Comparison of ENCODE assay signal across 26 mouse cellular contexts in the genomic region with DNA sequence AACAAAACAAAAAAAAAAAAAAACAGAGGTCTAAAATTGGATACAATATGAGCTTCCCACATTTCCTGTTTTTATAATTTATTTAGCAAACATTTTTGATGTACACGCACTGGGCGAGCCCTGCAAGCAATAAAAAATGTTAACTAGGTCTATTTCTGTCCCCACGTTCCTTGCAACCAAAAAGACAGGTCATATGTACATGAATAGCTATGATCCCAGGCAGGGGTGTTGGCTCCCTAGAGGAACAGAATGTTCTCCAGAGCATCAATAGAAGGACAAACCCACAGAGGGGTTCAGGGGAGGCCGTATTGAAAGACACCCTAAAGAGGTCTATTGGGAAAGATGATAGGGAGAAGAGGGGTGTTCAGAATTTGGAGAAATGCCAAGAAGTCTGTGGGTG.
DNase-seq lines count a peak whose midpoint lies in the region; ATAC-seq and TF ChIP-seq lines count a peak whose summit lies in the region.
"Had no signal": no experiment of that assay in that cellular context is flagged by ENCODE, and none has a peak within 500 bp of the region (broad histone marks: within the 10 kb centered on the region; RNA-seq: fewer than 3 reads in every experiment).

No protein-coding gene starts in this region.

- peak; percentile 88 for DNase-seq in heart, adult 11 months
- DNase-seq in heart, adult 2 months = no peak
- DNase-seq in kidney, adult 9 months = peak; percentile 33
- DNase-seq in kidney, postnatal 10 days = no peak
- peak; percentile 52 for DNase-seq in lung, postnatal 0 days (ENCODE audit: low spot score)
- DNase-seq in lung, postnatal 4 days = no peak
- DNase-seq: adrenal gland, postnatal 10 days; adrenal gland, postnatal 36 days; B cell, adult 2 months; cerebellum, adult 18-20 months; cerebellum, adult 9-10 months; cerebellum, postnatal 14 days; gastrocnemius, adult 2 months; gastrocnemius, postnatal 14 days; heart, postnatal 10 days; heart, postnatal 4 days had no signal

- intact Hi-C loops in heart, adult 2 months (cut with DNase I) = no loop called here

- ATAC-seq in lung, postnatal 0 days = peak; percentile 37; the same call in 1 of the 2 replicates
- ATAC-seq: forebrain, embryonic 13.5 days; forebrain, embryonic 16.5 days; hindbrain, postnatal 0 days; inflammation-experienced regulatory T-cells, adult 6 months; Patski had no signal

- no peak for TF ChIP-seq CTCF in heart, adult 2 months (IDR thresholded peaks at IDR 0.05)
- no peak for TF ChIP-seq CTCF in lung, postnatal 0 days (IDR thresholded peaks at IDR 0.05)

- no peak overlapping the region for H3K4me2 ChIP-seq in lung, postnatal 0 days (replicated peaks; ENCODE audit: low read depth, low read length)
- H3K4me2 ChIP-seq: forebrain, embryonic 13.5 days; heart, embryonic 11.5 days; hindbrain, embryonic 14.5 days had no signal

- no peaks in the 10 kb centered on the region for H3K27me3 ChIP-seq in heart, adult 2 months (ENCODE audit: control insufficient read depth, insufficient read depth, low read length)
- H3K27me3 ChIP-seq in lung, postnatal 0 days (replicated peaks; ENCODE audit: insufficient read depth, low read length) = no peaks in the 10 kb centered on the region
- H3K27me3 ChIP-seq: CH12.LX; forebrain, embryonic 13.5 days; Patski had no signal

- H3K9me3 ChIP-seq in lung, postnatal 0 days (ENCODE audit: low read length) = no peaks in the 10 kb centered on the region
- H3K9me3 ChIP-seq: forebrain, embryonic 10.5 days; forebrain, embryonic 13.5 days; G1E had no signal

- no peak for TF ChIP-seq EP300 in heart, adult 2 months (IDR thresholded peaks at IDR 0.05; ENCODE audit: insufficient read depth, low read depth, low read length)
- peak; percentile 92 for TF ChIP-seq EP300 in lung, postnatal 0 days (IDR thresholded peaks at IDR 0.05)

- H3K79me2 ChIP-seq in heart, adult 2 months (replicated peaks; ENCODE audit: control insufficient read depth, insufficient read depth, low read length) = no peaks in the 10 kb centered on the region

- no peak overlapping the region for H3K27ac ChIP-seq in heart, adult 2 months
- H3K27ac ChIP-seq in lung, postnatal 0 days (ENCODE audit: low read length) = no peak overlapping the region
- H3K27ac ChIP-seq: forebrain, embryonic 10.5 days; forebrain, embryonic 13.5 days; hindbrain, embryonic 14.5 days; hindbrain, postnatal 0 days had no signal

- TF ChIP-seq POLR2A in heart, adult 2 months (IDR thresholded peaks at IDR 0.05; ENCODE audit: insufficient read depth, low read depth, low read length) = no peak

- no peaks in the 10 kb centered on the region for H3K36me3 ChIP-seq in heart, adult 2 months (ENCODE audit: control insufficient read depth, insufficient read depth, low read length)
- H3K36me3 ChIP-seq in lung, postnatal 0 days (ENCODE audit: insufficient read depth, low read length) = no peaks in the 10 kb centered on the region
- H3K36me3 ChIP-seq: forebrain, embryonic 10.5 days had no signal

- H3K4me1 ChIP-seq in heart, adult 2 months (ENCODE audit: control insufficient read depth, insufficient read depth, low read length) = peaks cover 6% of the 10 kb centered on the region
- no peaks in the 10 kb centered on the region for H3K4me1 ChIP-seq in lung, postnatal 0 days (ENCODE audit: insufficient read depth, low read depth, low read length)

- no peak overlapping the region for H3K9ac ChIP-seq in heart, adult 2 months (ENCODE audit: low read depth, low read length)
- H3K9ac ChIP-seq in lung, postnatal 0 days (replicated peaks; ENCODE audit: low read depth) = no peak overlapping the region
- H3K9ac ChIP-seq: forebrain, embryonic 13.5 days; hindbrain, embryonic 14.5 days had no signal

- WGBS in heart, adult 2 months = 27% methylated on average over 4 of the region's 4 CpGs
- whole genome bisulfite sequencing in lung, postnatal 0 days = 49% methylated on average over 4 of the region's 4 CpGs

- no peak overlapping the region for H3K4me3 ChIP-seq in heart, adult 2 months
- no peak overlapping the region for H3K4me3 ChIP-seq in lung, postnatal 0 days (ENCODE audit: low read depth, low read length)
- H3K4me3 ChIP-seq: forebrain, embryonic 10.5 days; forebrain, embryonic 13.5 days; gastrocnemius, adult 2 months had no signal

Comparison
In these comparisons a context has a peak if more than half of its experiments do, and no peak if none do; other contexts are left out.
1. DNase-seq: peak in heart, adult 11 months (single experiment), kidney, adult 9 months (single experiment) and lung, postnatal 0 days (single experiment); none in heart, adult 2 months (0 of 2), kidney, postnatal 10 days (single experiment) and lung, postnatal 4 days (0 of 2).